Mouse (Mus musculus) NIH3T3 (cell line): Measurements from ENCODE around the gene Rragd.

Experiments used
- DNase-seq: peaks from one replicate; pipeline ENCODE4 v3.0.0-alpha.2; 2012; ENCODE audit warnings: low read depth

The Rragd gene

GRCm38 (mm10) chr4:32982716-32983175, at the start of gene Rragd:
Rragd (plus strand) TSS chr4:32983037.
- no peak for DNase-seq

- no peak for DNase-seq
Observed at GRCm38 (mm10) chr4:32936762-32937341, 46.0 kb upstream of the Rragd start.

- peak; percentile 25 for DNase-seq
Observed at GRCm38 (mm10) chr4:32939521-32939920, 43.3 kb upstream of the Rragd start.

GRCm38 (mm10) chr4:32939964-32940363, 42.9 kb upstream of the Rragd start:
- DNase-seq = peak; percentile 50

- DNase-seq = no peak
Observed at GRCm38 (mm10) chr4:32940984-32941383, 41.9 kb upstream of the Rragd start.

GRCm38 (mm10) chr4:32947631-32948030, 35.2 kb upstream of the Rragd start:
- no peak for DNase-seq

- DNase-seq = no peak
Observed at GRCm38 (mm10) chr4:32948696-32949095, 34.1 kb upstream of the Rragd start.

GRCm38 (mm10) chr4:32950356-32951034, 32.3 kb upstream of the Rragd start, which contains the start of gene Ankrd6:
Ankrd6 (minus strand) TSS chr4:32950841.
- peak; percentile 83 for DNase-seq

GRCm38 (mm10) chr4:32951035-32951940, 31.5 kb upstream of the Rragd start:
- DNase-seq = no peak

GRCm38 (mm10) chr4:32952681-32953080, 30.2 kb upstream of the Rragd start:
- DNase-seq = no peak

- no peak for DNase-seq
Observed at GRCm38 (mm10) chr4:32956423-32956822, 26.4 kb upstream of the Rragd start.

GRCm38 (mm10) chr4:32961394-32961793, 21.4 kb upstream of the Rragd start:
- DNase-seq = no peak

GRCm38 (mm10) chr4:32964619-32965018, 18.2 kb upstream of the Rragd start:
- DNase-seq = peak; percentile 50

GRCm38 (mm10) chr4:32977331-32977730, 5.5 kb upstream of the Rragd start:
- DNase-seq = no peak

- DNase-seq = no peak
Observed at GRCm38 (mm10) chr4:32980061-32980460, 2.8 kb upstream of the Rragd start.

- DNase-seq = no peak
Observed at GRCm38 (mm10) chr4:32981617-32982016, 1.2 kb upstream of the Rragd start.

- no peak for DNase-seq
Observed at GRCm38 (mm10) chr4:32982041-32982715, 659 bp upstream of the Rragd start.

GRCm38 (mm10) chr4:32983176-32984155, 629 bp downstream of the Rragd start:
- DNase-seq = peak; percentile 31

- no peak for DNase-seq
Observed at GRCm38 (mm10) chr4:32984242-32984641, 1.4 kb downstream of the Rragd start.

GRCm38 (mm10) chr4:32984801-32985675, 2.2 kb downstream of the Rragd start:
- no peak for DNase-seq
